9 mouse cellular contexts compared by ENCODE assay signal in the genomic region with DNA sequence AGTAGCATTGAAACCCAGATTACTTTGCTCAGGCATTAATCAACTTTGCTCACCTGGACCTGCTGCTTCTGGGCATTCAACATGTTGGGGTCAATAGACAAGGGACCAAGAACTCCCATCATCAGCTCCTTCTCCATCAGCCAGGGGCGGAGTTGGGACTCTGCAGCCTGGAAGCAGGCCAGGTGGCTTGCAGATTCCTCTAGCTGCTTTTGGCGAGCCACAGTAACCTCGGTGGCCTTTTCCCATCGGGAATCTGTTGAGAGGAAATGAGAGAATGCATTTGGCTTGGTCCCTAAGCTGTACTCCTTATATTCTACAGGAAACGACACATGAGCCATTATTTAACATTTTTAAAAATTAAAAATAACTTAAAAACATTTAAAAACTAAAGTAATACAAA.
DNase-seq lines count a peak whose midpoint lies in the region; ATAC-seq lines count a peak whose summit lies in the region.
"Had no signal": no experiment of that assay in that cellular context is flagged by ENCODE, and none has a peak within 500 bp of the region (broad histone marks: within the 10 kb centered on the region; RNA-seq: fewer than 3 reads in every experiment).

No protein-coding gene starts in this region.

- H3K27ac ChIP-seq in heart, embryonic 10.5 days, result no peak overlapping the region
- no peak overlapping the region for H3K27ac ChIP-seq in hindbrain, embryonic 16.5 days (ENCODE audit: low read depth, low read length)
- H3K27ac ChIP-seq: embryonic facial prominence, embryonic 12.5 days had no signal

- no peaks in the 10 kb centered on the region for H3K9me3 ChIP-seq in heart, embryonic 10.5 days
- H3K9me3 ChIP-seq in hindbrain, embryonic 16.5 days (ENCODE audit: control insufficient read depth, low read length), result no peaks in the 10 kb centered on the region
- H3K9me3 ChIP-seq: embryonic facial prominence, embryonic 12.5 days had no signal

- H3K4me3 ChIP-seq in heart, embryonic 10.5 days, result no peak overlapping the region
- H3K4me3 ChIP-seq in hindbrain, embryonic 16.5 days (ENCODE audit: low read length), result no peak overlapping the region
- H3K4me3 ChIP-seq: embryonic facial prominence, embryonic 12.5 days had no signal

- 75% methylated on average over 5 of the region's 5 CpGs for WGBS in heart, embryonic 10.5 days
- 59% methylated on average over 5 of the region's 5 CpGs for WGBS in hindbrain, embryonic 16.5 days

- peak; percentile 99 for DNase-seq in heart, adult 11 months
- no peak for DNase-seq in heart, embryonic 10.5 days (ENCODE audit: low spot score)
- DNase-seq in brain, adult 2 months (ENCODE audit: low read depth, low spot score), result peak; percentile 66
- peak; percentile 25 to 61 for DNase-seq in gastrocnemius, postnatal 4 days (ENCODE audit: low spot score in 2 of 2)
- DNase-seq in kidney, postnatal 36 days, result peak; percentile 63 to 82
- no peak for DNase-seq in frontal cortex, postnatal 36 days (ENCODE audit: low spot score in 2 of 2)

- H3K27me3 ChIP-seq in heart, embryonic 10.5 days (ENCODE audit: insufficient read depth, poor library complexity, severe bottlenecking), result no peaks in the 10 kb centered on the region
- H3K27me3 ChIP-seq in hindbrain, embryonic 16.5 days (replicated peaks; ENCODE audit: control insufficient read depth, insufficient read depth, low read length), result no peaks in the 10 kb centered on the region
- H3K27me3 ChIP-seq: embryonic facial prominence, embryonic 12.5 days had no signal

- H3K9ac ChIP-seq in hindbrain, embryonic 16.5 days (ENCODE audit: low read depth, low read length), result no peak overlapping the region
- H3K9ac ChIP-seq: embryonic facial prominence, embryonic 12.5 days had no signal

- no peak overlapping the region for H3K4me2 ChIP-seq in hindbrain, embryonic 16.5 days (ENCODE audit: low read length)
- H3K4me2 ChIP-seq: embryonic facial prominence, embryonic 12.5 days had no signal

- peaks cover 85% of the 10 kb centered on the region for H3K36me3 ChIP-seq in heart, embryonic 10.5 days
- H3K36me3 ChIP-seq in hindbrain, embryonic 16.5 days (ENCODE audit: control insufficient read depth, insufficient read depth, low read length), result peaks cover 31% of the 10 kb centered on the region

- H3K4me1 ChIP-seq in heart, embryonic 10.5 days, result no peaks in the 10 kb centered on the region
- no peaks in the 10 kb centered on the region for H3K4me1 ChIP-seq in hindbrain, embryonic 16.5 days (ENCODE audit: control insufficient read depth, insufficient read depth, low read depth, low read length)
- H3K4me1 ChIP-seq: embryonic facial prominence, embryonic 12.5 days had no signal

- ATAC-seq in CD4-positive, CD25-positive, alpha-beta regulatory T cell, adult 4 months, result no peak
- no peak for ATAC-seq in hindbrain, embryonic 16.5 days

Comparison
In these comparisons a context has a peak if more than half of its experiments do, and no peak if none do; other contexts are left out.
1. DNase-seq: peak in heart, adult 11 months (single experiment), brain, adult 2 months (single experiment), gastrocnemius, postnatal 4 days (2 of 2) and kidney, postnatal 36 days (2 of 2); none in heart, embryonic 10.5 days (single experiment) and frontal cortex, postnatal 36 days (0 of 2).